Mouse (Mus musculus): Measurements from ENCODE around the gene Rnf222.

- no peak for TF ChIP-seq CTCF (IDR thresholded peaks at IDR 0.05; ENCODE audit: low read depth)
- no peak for TF ChIP-seq EP300 (optimal IDR thresholded peaks at IDR 0.05)
Measured at GRCm38 (mm10) chr11:68942731-68943130, 54.4 kb downstream of the Rnf222 start.
